Comparison of ENCODE assay signal across 9 mouse cellular contexts in genomic region chr4:133049071-133049920, GRCm38 (mm10). TPM values are rescaled to one million over a fixed set of nuclear protein-coding genes. Genes with fewer than 3 reads are reported as not detected.
DNase-seq lines count a peak whose midpoint lies in the region; ATAC-seq and TF ChIP-seq lines count a peak whose summit lies in the region.
"Had no signal": no experiment of that assay in that cellular context is flagged by ENCODE, and none has a peak within 500 bp of the region (broad histone marks: within the 10 kb centered on the region; RNA-seq: fewer than 3 reads in every experiment).

No protein-coding gene starts in this region.

- ATAC-seq in embryonic facial prominence, embryonic 13.5 days (ENCODE audit: insufficient number of reproducible peaks, insufficient read depth, low FRiP score, low TSS enrichment, low read depth) = no peak
- no peak for ATAC-seq in intestine, embryonic 14.5 days (replicated peaks; ENCODE audit: low FRiP score, low TSS enrichment, low read depth)
- no peak for ATAC-seq in granulocyte monocyte progenitor cell, adult 5-6 weeks (replicated peaks; ENCODE audit: poor library complexity, severe bottlenecking)

- intact Hi-C loops in gastrocnemius, adult 2 months (cut with DNase I) = no loop called here

- H3K9ac ChIP-seq in embryonic facial prominence, embryonic 13.5 days = 0 out of 2 replicates have a peak overlapping the region, but pooled peaks have one; percentile 40
- H3K9ac ChIP-seq in intestine, embryonic 14.5 days (ENCODE audit: low read length) = no peak overlapping the region
- H3K9ac ChIP-seq: liver, embryonic 15.5 days had no signal

- WGBS in embryonic facial prominence, embryonic 13.5 days = 43% methylated on average over 19 of the region's 19 CpGs
- WGBS in intestine, embryonic 14.5 days = 61% methylated on average over 19 of the region's 19 CpGs

- H3K4me3 ChIP-seq in gastrocnemius, adult 2 months = peak overlapping the region; percentile 51
- peak overlapping the region; percentile 49 for H3K4me3 ChIP-seq in E14TG2a.4 (replicated peaks; ENCODE audit: low read length)
- H3K4me3 ChIP-seq in embryonic facial prominence, embryonic 13.5 days = no peak overlapping the region
- no peak overlapping the region for H3K4me3 ChIP-seq in intestine, embryonic 14.5 days (ENCODE audit: low read depth, low read length)
- H3K4me3 ChIP-seq: liver, embryonic 15.5 days had no signal

- no peaks in the 10 kb centered on the region for H3K9me3 ChIP-seq in E14TG2a.4 (ENCODE audit: low read length)
- no peaks in the 10 kb centered on the region for H3K9me3 ChIP-seq in embryonic facial prominence, embryonic 13.5 days
- H3K9me3 ChIP-seq in intestine, embryonic 14.5 days (ENCODE audit: control insufficient read depth, low read length) = no peaks in the 10 kb centered on the region
- H3K9me3 ChIP-seq: liver, embryonic 15.5 days had no signal

- peaks cover 100% of the 10 kb centered on the region for H3K4me1 ChIP-seq in E14TG2a.4 (replicated peaks; ENCODE audit: low read depth, low read length)
- H3K4me1 ChIP-seq in embryonic facial prominence, embryonic 13.5 days = peaks cover 100% of the 10 kb centered on the region
- H3K4me1 ChIP-seq in intestine, embryonic 14.5 days (replicated peaks; ENCODE audit: control insufficient read depth, insufficient read depth, low read length) = peaks cover 77% of the 10 kb centered on the region

- peak overlapping the region; percentile 94 for H3K27ac ChIP-seq in gastrocnemius, adult 2 months
- H3K27ac ChIP-seq in embryonic facial prominence, embryonic 13.5 days = peak overlapping the region; percentile 96
- H3K27ac ChIP-seq in intestine, embryonic 14.5 days (ENCODE audit: low read depth) = 0 out of 2 replicates have a peak overlapping the region, but pooled peaks have one; percentile 8
- H3K27ac ChIP-seq: liver, embryonic 15.5 days had no signal

- peak; percentile 79 for DNase-seq in gastrocnemius, adult 2 months
- DNase-seq in gastrocnemius, adult 18-20 months (ENCODE audit: low spot score) = no peak
- DNase-seq in intestine, embryonic 14.5 days (ENCODE audit: low spot score) = no peak
- no peak for DNase-seq in layer of hippocampus, adult 9-11 months
- DNase-seq in embryo, embryonic 9.5 days (ENCODE audit: extremely low spot score) = no peak

- H3K27me3 ChIP-seq in E14TG2a.4 (ENCODE audit: insufficient read depth, low read length) = no peaks in the 10 kb centered on the region
- H3K27me3 ChIP-seq in embryonic facial prominence, embryonic 13.5 days = no peaks in the 10 kb centered on the region
- H3K27me3 ChIP-seq in intestine, embryonic 14.5 days (replicated peaks; ENCODE audit: control insufficient read depth, insufficient read depth, low read length) = no peaks in the 10 kb centered on the region

- TF ChIP-seq CTCF in gastrocnemius, adult 2 months (IDR thresholded peaks at IDR 0.05) = no peak
- TF ChIP-seq CTCF in E14TG2a.4 (conservative IDR thresholded peaks at IDR 0.05; ENCODE audit: low read length) = no peak

- peaks cover 95% of the 10 kb centered on the region for H3K36me3 ChIP-seq in E14TG2a.4 (ENCODE audit: insufficient read depth, low read length)
- peaks cover 6% of the 10 kb centered on the region; the same call in 1 of the 2 replicates for H3K36me3 ChIP-seq in embryonic facial prominence, embryonic 13.5 days
- H3K36me3 ChIP-seq in intestine, embryonic 14.5 days (ENCODE audit: control insufficient read depth, insufficient read depth, low read length) = 0 out of 2 replicates have a peak, but pooled peaks cover 5% of the 10 kb centered on the region
- H3K36me3 ChIP-seq: liver, embryonic 15.5 days had no signal

- H3K4me2 ChIP-seq in embryonic facial prominence, embryonic 13.5 days = peak overlapping the region; percentile 7
- no peak overlapping the region for H3K4me2 ChIP-seq in intestine, embryonic 14.5 days (ENCODE audit: low read length)
- H3K4me2 ChIP-seq: liver, embryonic 15.5 days had no signal

RNA-seq across cellular contexts. Expression of gene Ahdc1, which starts 38.2 kb away (rescaled TPM):
- 10 to 100 TPM; 30.2 to 55.1 TPM for total RNA-seq in gastrocnemius, adult 2 months (2021)
- 10 to 100 TPM; 40.6 to 41.6 TPM for total RNA-seq in gastrocnemius, adult 18-20 months (2021)
- 12.8 and 14.3 TPM in 2 replicates for polyA plus RNA-seq in embryonic facial prominence, embryonic 13.5 days (2015; fragmentation: Nextera tagmentation; extraction: Ambion mirVana)
- 7.3 and 8.1 TPM in 2 replicates for polyA plus RNA-seq in intestine, embryonic 14.5 days (2014; fragmentation: Nextera tagmentation; extraction: Ambion mirVana)
- 1.3 and 4.7 TPM in 2 replicates for total RNA-seq in granulocyte monocyte progenitor cell, adult 5-6 weeks (2014; fragmentation: Nextera tagmentation)
- total RNA-seq in granulocyte monocyte progenitor cell, adult 5-6 weeks (2017) = 0.26 and 0.93 TPM in 2 replicates

Comparison
In these comparisons a context has a peak if more than half of its experiments do, and no peak if none do; other contexts are left out.
1. H3K27ac ChIP-seq: peak in every context shown above with its lines; median percentile 96 in embryonic facial prominence, embryonic 13.5 days; 94 in gastrocnemius, adult 2 months; 8 in intestine, embryonic 14.5 days.
2. H3K4me3 ChIP-seq: peak in gastrocnemius, adult 2 months (single experiment) and E14TG2a.4 (single experiment); none in embryonic facial prominence, embryonic 13.5 days (single experiment) and intestine, embryonic 14.5 days (single experiment).
3. RNA of gene Ahdc1, which starts 38.2 kb away (total RNA-seq): 30.2 to 55.1 TPM in gastrocnemius, adult 2 months and 40.6 to 41.6 TPM in gastrocnemius, adult 18-20 months; 0.26 to 4.7 TPM in granulocyte monocyte progenitor cell, adult 5-6 weeks; every median in the first group is over 4 times any median in the second.